Mouse (Mus musculus): ENCODE results near the gene Fam183b. TPM values are rescaled to one million over a fixed set of nuclear protein-coding genes. Genes with fewer than 3 reads are reported as not detected.
"Not testable (repeated sequence)": the region's sequence is repeated elsewhere in the genome, so short reads cannot be mapped to it uniquely, and the experiment has no call there.

The Fam183b gene
- polyA plus RNA-seq, 1 experiment from 2014 or later: 6.8 TPM

DNA sequence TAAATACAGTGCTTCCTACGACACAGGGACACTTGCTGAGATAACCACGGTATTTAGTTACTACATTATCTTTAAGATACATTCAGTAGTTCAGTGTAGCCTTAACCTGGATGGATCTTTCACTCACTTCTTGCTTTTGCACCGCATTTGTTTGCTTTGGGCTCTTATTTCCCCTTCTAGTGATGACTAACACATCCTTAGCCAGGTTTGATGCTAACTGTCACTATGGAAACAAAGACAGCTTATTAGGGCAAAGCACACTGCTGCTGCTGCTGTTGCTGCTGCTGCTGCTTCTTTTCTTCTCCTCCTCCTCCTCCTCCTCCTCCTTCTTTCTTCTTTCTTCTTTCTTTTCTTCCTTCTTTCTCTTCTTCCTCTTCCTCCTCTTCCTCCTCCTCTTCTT lies 12.2 kb downstream of the Fam183b start:
- H3K27ac ChIP-seq (ENCODE audit: low read depth, low read length): no peak overlapping the region
- DNase-seq (ENCODE audit: low spot score): no peak
- no peaks in the 10 kb centered on the region for H3K9me3 ChIP-seq (ENCODE audit: control insufficient read depth, low read length)
- ATAC-seq (ENCODE audit: insufficient read depth, low FRiP score, low TSS enrichment): no peak
- H3K36me3 ChIP-seq (ENCODE audit: control insufficient read depth, insufficient read depth, low read length): no peaks in the 10 kb centered on the region
- H3K4me1 ChIP-seq (ENCODE audit: control insufficient read depth, insufficient read depth, low read length): no peaks in the 10 kb centered on the region
- H3K9ac ChIP-seq (ENCODE audit: low read length): no peak overlapping the region
- WGBS: 39% methylated on average over 3 of the region's 3 CpGs
- no peaks in the 10 kb centered on the region for H3K27me3 ChIP-seq (ENCODE audit: control insufficient read depth, insufficient read depth, low read length)
- H3K4me3 ChIP-seq (ENCODE audit: low read depth, low read length): no peak overlapping the region
- no peak overlapping the region for H3K4me2 ChIP-seq (ENCODE audit: low read depth)

DNA sequence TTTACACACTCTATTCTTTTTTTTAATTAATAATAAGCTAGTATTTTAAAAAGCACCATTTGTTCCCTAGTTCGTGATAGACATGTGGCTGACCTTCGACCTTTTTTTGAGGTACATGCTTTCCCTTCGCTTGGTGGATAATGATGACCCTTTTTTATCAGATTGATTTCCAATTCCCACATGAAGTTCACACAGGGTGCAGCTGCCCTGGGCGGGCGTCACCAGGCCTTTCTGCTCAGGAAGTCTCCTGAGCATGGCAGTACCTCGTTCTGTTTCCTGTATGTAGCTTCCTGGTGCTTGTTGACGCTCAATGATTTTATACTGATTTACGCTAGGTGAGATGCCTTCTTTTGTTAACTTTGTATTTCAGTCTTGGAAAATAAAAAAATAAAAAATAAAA lies 13.4 kb downstream of the Fam183b start:
- WGBS: 89% methylated on average over 8 of the region's 8 CpGs
- ATAC-seq (ENCODE audit: insufficient read depth, low FRiP score, low TSS enrichment): no peak

DNA sequence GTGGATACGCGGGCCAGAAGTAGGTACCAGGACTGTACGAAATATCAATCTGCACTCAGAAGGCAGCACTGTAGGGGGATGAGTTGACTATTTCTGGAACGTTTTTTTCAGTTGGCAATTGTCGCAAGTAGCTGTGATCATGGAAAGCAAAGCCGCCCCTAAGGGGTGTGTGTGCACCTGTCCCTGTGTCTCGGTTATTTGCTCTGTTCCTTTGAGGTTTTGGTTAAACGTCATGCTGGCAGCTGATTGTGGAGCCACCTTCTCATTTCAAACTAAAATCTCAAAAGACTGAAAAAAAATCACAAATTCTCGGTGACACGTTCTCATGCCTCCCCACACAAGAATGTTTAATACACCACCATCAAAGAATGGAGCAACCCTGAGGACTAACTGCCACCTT lies 14.1 kb downstream of the Fam183b start:
- ATAC-seq (ENCODE audit: insufficient read depth, low FRiP score, low TSS enrichment): no peak
- no peak overlapping the region for H3K4me2 ChIP-seq (ENCODE audit: low read depth)
- H3K27ac ChIP-seq (ENCODE audit: low read depth, low read length): no peak overlapping the region
- no peaks in the 10 kb centered on the region for H3K27me3 ChIP-seq (ENCODE audit: control insufficient read depth, insufficient read depth, low read length)
- no peaks in the 10 kb centered on the region for H3K4me1 ChIP-seq (ENCODE audit: control insufficient read depth, insufficient read depth, low read length)
- H3K36me3 ChIP-seq (ENCODE audit: control insufficient read depth, insufficient read depth, low read length): no peaks in the 10 kb centered on the region
- DNase-seq (ENCODE audit: low spot score): no peak
- WGBS: 90% methylated on average over 10 of the region's 10 CpGs
- no peak overlapping the region for H3K9ac ChIP-seq (ENCODE audit: low read length)
- no peaks in the 10 kb centered on the region for H3K9me3 ChIP-seq (ENCODE audit: control insufficient read depth, low read length)
- no peak overlapping the region for H3K4me3 ChIP-seq (ENCODE audit: low read depth, low read length)

More for the DNA sequence above, 13.4 kb downstream of the Fam183b start:
- H3K27me3 ChIP-seq (ENCODE audit: control insufficient read depth, insufficient read depth, low read length): no peaks in the 10 kb centered on the region
- no peak overlapping the region for H3K4me2 ChIP-seq (ENCODE audit: low read depth)
- no peak overlapping the region for H3K27ac ChIP-seq (ENCODE audit: low read depth, low read length)
- no peaks in the 10 kb centered on the region for H3K9me3 ChIP-seq (ENCODE audit: control insufficient read depth, low read length)
- no peak overlapping the region for H3K9ac ChIP-seq (ENCODE audit: low read length)
- H3K36me3 ChIP-seq (ENCODE audit: control insufficient read depth, insufficient read depth, low read length): no peaks in the 10 kb centered on the region
- H3K4me1 ChIP-seq (ENCODE audit: control insufficient read depth, insufficient read depth, low read length): no peaks in the 10 kb centered on the region
- H3K4me3 ChIP-seq (ENCODE audit: low read depth, low read length): no peak overlapping the region
- no peak for DNase-seq (ENCODE audit: low spot score)

DNA sequence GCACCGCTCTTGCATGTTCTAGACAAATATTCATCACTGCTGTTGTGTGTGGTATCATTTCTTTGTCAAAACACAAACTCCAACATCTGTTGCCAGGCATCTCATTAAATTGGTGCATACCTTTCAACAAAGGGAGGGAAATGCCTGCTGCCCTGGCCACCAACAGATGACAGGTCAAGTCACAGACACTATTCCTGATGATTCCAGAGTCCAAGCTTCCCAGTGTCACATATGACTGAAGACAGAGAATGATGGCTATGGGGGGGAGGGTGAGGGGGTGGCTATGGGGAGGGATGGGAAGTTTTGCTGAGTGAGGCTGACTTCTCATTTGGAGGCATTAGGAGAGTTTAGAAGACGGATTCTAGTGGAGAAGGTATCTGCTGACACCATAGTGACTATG lies 17.6 kb downstream of the Fam183b start:
- Histone ChIP-seq H3K9ac (ENCODE audit: low read length) (no peak overlapping the region), H3K27ac (ENCODE audit: low read depth, low read length) (no peak overlapping the region), H3K27me3 (ENCODE audit: control insufficient read depth, insufficient read depth, low read length) (no peaks in the 10 kb centered on the region), H3K36me3 (ENCODE audit: control insufficient read depth, insufficient read depth, low read length) (no peaks in the 10 kb centered on the region), H3K9me3 (ENCODE audit: control insufficient read depth, low read length) (no peaks in the 10 kb centered on the region), H3K4me2 (ENCODE audit: low read depth) (no peak overlapping the region), H3K4me3 (ENCODE audit: low read depth, low read length) (no peak overlapping the region), H3K4me1 (ENCODE audit: control insufficient read depth, insufficient read depth, low read length) (no peaks in the 10 kb centered on the region)
- ATAC-seq (ENCODE audit: insufficient read depth, low FRiP score, low TSS enrichment) (no peak), DNase-seq (ENCODE audit: low spot score) (no peak)
- WGBS: 89% methylated on average over 2 of the region's 2 CpGs

DNA sequence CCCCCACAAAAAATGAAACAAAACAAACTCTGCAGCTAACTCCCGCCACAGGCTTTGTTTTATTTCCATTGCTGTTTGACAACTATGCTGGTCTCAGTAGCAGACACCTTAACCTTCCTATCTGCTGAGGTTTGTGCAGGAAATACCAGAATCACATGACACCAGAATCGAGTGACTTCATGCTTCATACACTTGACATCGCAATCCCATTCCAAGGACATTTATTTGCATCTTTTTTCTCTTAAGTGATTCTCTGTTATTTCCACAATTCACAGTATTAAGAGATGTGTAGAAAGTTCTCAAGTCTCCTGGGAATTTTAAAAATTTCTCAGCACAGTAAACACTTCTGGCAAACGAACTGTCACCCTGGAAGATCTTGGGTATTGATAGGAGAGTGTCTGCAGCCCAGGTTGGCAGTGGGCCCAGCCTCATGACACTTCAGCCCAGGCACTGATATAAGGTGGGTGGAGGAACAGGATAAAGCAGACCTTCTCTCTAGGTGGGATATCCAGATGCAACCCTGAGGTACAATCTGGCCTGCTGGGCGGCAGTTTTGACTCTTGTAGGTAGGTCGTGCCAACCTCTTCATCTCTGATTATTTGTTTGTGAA lies 19.2 kb downstream of the Fam183b start, which contains the start of gene Olfr314:
TSS of gene Olfr314 (plus strand) at position 473 of the 610 bp plus-strand sequence.
- no peak within 1 kb of the TSS for H3K4me2 ChIP-seq (ENCODE audit: low read depth)
- 86% methylated on average over 6 of the region's 6 CpGs for WGBS
- DNase-seq (ENCODE audit: low spot score) (no peak), ATAC-seq (ENCODE audit: insufficient read depth, low FRiP score, low TSS enrichment) (no peak)
- H3K4me3 ChIP-seq (ENCODE audit: low read depth, low read length): no peak within 1 kb of the TSS
- H3K9me3 ChIP-seq (ENCODE audit: control insufficient read depth, low read length): no peaks in the 10 kb centered on the region
- no peak within 1 kb of the TSS for H3K27ac ChIP-seq (ENCODE audit: low read depth, low read length)
- no peaks in the 10 kb centered on the region for H3K36me3 ChIP-seq (ENCODE audit: control insufficient read depth, insufficient read depth, low read length)
- H3K4me1 ChIP-seq (ENCODE audit: control insufficient read depth, insufficient read depth, low read length): no peaks in the 10 kb centered on the region
- no peaks in the 10 kb centered on the region for H3K27me3 ChIP-seq (ENCODE audit: control insufficient read depth, insufficient read depth, low read length)
- H3K9ac ChIP-seq (ENCODE audit: low read length): no peak within 1 kb of the TSS

DNA sequence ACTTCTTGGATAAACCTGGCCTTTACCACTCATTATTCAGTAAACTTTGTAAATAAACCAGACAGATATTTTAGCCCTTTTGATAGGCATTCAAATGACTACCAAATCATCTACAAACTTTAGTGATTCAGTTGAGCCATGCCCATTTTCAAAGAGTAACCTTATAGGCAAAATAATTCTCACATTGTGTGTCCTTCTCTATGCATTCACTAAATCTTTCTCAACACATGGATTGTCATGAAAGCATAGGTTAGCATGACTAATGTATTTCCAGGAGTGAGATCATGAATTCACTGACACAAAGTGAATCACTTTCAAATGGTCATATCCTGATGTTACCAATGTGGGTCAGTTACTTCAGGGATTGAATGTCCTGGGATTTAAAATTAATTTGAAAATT lies 28.9 kb downstream of the Fam183b start, which contains the start of gene Olfr315:
TSS of gene Olfr315 (plus strand) at position 301 of the 400 bp plus-strand sequence.
- Histone ChIP-seq H3K4me1 (ENCODE audit: control insufficient read depth, insufficient read depth, low read length) (no peaks in the 10 kb centered on the region), H3K9ac (ENCODE audit: low read length) (no peak within 1 kb of the TSS), H3K36me3 (ENCODE audit: control insufficient read depth, insufficient read depth, low read length) (no peaks in the 10 kb centered on the region), H3K4me3 (ENCODE audit: low read depth, low read length) (no peak within 1 kb of the TSS), H3K4me2 (ENCODE audit: low read depth) (no peak within 1 kb of the TSS), H3K27me3 (ENCODE audit: control insufficient read depth, insufficient read depth, low read length) (no peaks in the 10 kb centered on the region), H3K27ac (ENCODE audit: low read depth, low read length) (no peak within 1 kb of the TSS), H3K9me3 (ENCODE audit: control insufficient read depth, low read length) (no peaks in the 10 kb centered on the region)
- ATAC-seq (ENCODE audit: insufficient read depth, low FRiP score, low TSS enrichment) (no peak), DNase-seq (ENCODE audit: low spot score) (no peak)

DNA sequence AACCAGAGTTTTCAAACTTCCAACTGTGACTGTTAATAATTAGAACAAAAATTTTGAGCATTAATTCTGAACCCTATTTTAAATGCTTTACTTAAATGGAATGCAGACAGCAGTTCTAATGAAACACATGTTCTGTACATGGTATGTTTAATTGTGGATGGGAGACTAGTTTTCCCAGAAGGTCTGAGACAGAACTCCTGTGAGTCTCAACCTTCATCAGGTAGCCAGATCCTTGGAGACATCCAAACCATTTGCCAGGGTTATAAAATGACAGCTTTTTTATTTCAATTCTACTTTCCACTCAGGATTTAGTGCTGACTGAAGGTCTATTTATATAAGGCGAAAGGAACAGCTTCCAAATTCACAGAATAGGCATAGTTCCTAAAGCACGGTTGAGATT lies 49.3 kb downstream of the Fam183b start, which contains the start of gene Olfr316:
TSS of gene Olfr316 (plus strand) at position 301 of the 400 bp plus-strand sequence.
- no peak within 1 kb of the TSS for H3K4me3 ChIP-seq (ENCODE audit: low read depth, low read length)
- H3K36me3 ChIP-seq (ENCODE audit: control insufficient read depth, insufficient read depth, low read length): no peaks in the 10 kb centered on the region
- no peak within 1 kb of the TSS for H3K9ac ChIP-seq (ENCODE audit: low read length)
- no peak for ATAC-seq (ENCODE audit: insufficient read depth, low FRiP score, low TSS enrichment)
- H3K9me3 ChIP-seq (ENCODE audit: control insufficient read depth, low read length): no peaks in the 10 kb centered on the region
- H3K27me3 ChIP-seq (ENCODE audit: control insufficient read depth, insufficient read depth, low read length): no peaks in the 10 kb centered on the region
- no peak within 1 kb of the TSS for H3K4me2 ChIP-seq (ENCODE audit: low read depth)
- WGBS: 92% methylated on average over 2 of the region's 2 CpGs
- no peak within 1 kb of the TSS for H3K27ac ChIP-seq (ENCODE audit: low read depth, low read length)
- DNase-seq (ENCODE audit: low spot score): no peak
- H3K4me1 ChIP-seq (ENCODE audit: control insufficient read depth, insufficient read depth, low read length): no peaks in the 10 kb centered on the region

DNA sequence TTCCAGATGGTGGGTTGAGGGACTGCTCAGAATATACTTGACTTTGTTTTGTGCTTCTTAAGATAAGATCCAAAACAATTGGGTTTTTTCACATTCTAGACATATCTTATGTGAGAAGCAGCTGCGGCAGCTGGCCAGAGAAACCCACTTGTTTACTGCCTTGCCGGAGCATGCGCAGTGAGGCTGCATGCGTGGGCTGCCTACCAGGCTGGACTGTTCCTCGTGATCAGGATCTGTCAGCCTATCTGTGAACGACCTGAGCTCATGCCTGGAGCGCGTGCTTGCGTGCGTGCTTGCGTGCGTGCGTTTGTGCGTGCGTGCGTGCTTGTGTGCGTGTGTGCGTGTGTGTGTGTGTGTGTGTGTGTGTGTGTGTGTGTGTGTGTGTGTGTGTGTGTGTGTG lies 50.7 kb downstream of the Fam183b start:
- H3K4me1 ChIP-seq (ENCODE audit: control insufficient read depth, insufficient read depth, low read length); DNase-seq (ENCODE audit: low spot score); H3K4me3 ChIP-seq (ENCODE audit: low read depth, low read length); H3K36me3 ChIP-seq (ENCODE audit: control insufficient read depth, insufficient read depth, low read length); H3K9ac ChIP-seq (ENCODE audit: low read length); H3K9me3 ChIP-seq (ENCODE audit: control insufficient read depth, low read length); H3K4me2 ChIP-seq (ENCODE audit: low read depth); ATAC-seq (ENCODE audit: insufficient read depth, low FRiP score, low TSS enrichment); H3K27ac ChIP-seq (ENCODE audit: low read depth, low read length); H3K27me3 ChIP-seq (ENCODE audit: control insufficient read depth, insufficient read depth, low read length): not testable (repeated sequence)
- WGBS: 90% methylated on average over 18 of the region's 18 CpGs

All from neural tube, embryonic 11.5 days (tissue).